Mouse (Mus musculus): Measurements from ENCODE around the gene Aqp2. TPM values are rescaled to one million over a fixed set of nuclear protein-coding genes. Genes with fewer than 3 reads are reported as not detected.

Aqp2 gene
- polyA plus RNA-seq, 1 experiment from 2014 or later, result not detected

DNA sequence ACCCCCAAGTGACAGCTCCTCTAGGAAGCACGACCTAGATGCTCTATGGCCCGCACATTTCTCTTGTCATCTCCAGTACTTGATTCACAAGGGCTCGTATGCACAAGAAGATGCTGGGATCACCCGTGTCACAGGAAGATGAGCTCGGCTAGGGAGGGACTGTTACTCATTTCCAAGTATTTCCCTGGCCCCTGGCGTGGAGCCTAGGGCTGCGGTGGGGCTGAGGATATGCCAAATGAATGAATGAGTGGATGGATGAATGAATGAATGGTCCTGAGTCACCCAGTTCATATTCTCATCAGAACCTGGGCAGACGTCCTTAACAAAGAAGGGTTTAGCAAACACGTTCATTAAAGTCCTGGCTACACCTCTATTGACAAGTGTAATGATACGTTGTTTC, 18.6 kb upstream of the Aqp2 start:
- H3K27ac ChIP-seq (replicated peaks), result no peak overlapping the region
- WGBS, result 81% methylated on average over 10 of the region's 10 CpGs

DNA sequence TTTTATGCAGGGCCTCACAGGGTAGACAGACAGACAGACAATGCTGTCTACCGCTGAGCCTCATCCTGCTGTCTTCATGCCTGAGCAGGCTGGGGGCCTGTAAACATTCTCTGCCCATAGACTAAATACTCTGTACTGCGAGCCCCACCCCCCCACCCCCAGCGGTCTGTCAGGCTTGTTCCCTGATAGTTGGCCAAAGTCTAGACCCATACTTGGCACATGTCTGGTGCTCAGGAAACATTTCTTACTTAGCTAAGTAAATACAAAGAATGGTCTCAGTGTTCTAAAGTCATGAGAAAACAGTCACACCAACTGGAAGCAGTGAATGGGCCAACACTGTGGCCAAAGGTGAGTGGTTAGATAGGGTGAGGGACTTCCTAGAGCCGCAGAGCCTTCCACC, 11.5 kb upstream of the Aqp2 start:
- 75% methylated on average over 4 of the region's 4 CpGs for WGBS
- Histone ChIP-seq H3K36me3 (no peaks in the 10 kb centered on the region), H3K27ac (replicated peaks) (no peak overlapping the region), H3K9ac (no peak overlapping the region), H3K27me3 (no peaks in the 10 kb centered on the region), H3K9me3 (no peaks in the 10 kb centered on the region), H3K4me1 (replicated peaks) (peaks cover 10% of the 10 kb centered on the region; the same call in 1 of the 2 replicates), H3K4me2 (no peak overlapping the region), H3K4me3 (no peak overlapping the region)
- no peak for ATAC-seq (ENCODE audit: low read depth)

More for the DNA sequence above, 18.6 kb upstream of the Aqp2 start:
- H3K4me2 ChIP-seq, result no peak overlapping the region
- no peaks in the 10 kb centered on the region for H3K27me3 ChIP-seq
- no peak overlapping the region for H3K4me3 ChIP-seq
- H3K4me1 ChIP-seq (replicated peaks), result peaks cover 10% of the 10 kb centered on the region; the same call in 1 of the 2 replicates
- H3K36me3 ChIP-seq, result no peaks in the 10 kb centered on the region
- H3K9ac ChIP-seq, result no peak overlapping the region
- no peak for ATAC-seq (ENCODE audit: low read depth)
- H3K9me3 ChIP-seq, result no peaks in the 10 kb centered on the region

DNA sequence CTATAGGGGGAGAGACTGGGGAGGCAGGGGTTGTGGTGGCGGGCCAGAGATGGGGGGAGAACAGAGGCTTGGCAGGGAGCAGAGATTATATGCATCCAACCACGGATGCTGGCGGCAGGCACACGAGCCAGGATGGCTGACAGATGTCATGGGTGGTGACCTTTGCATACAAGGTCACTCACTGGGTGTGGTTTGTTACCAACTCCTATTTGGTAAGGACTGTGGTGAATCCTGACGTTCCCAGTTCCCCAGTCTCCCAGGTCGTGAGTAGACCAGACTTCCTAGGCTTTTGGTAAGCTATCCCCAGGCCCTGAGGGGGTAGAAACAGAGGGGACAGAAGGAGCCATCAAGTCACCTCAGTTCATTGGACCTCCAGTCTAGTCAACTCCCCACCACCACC, 10.2 kb upstream of the Aqp2 start:
- no peak overlapping the region for H3K4me3 ChIP-seq
- no peak for ATAC-seq (ENCODE audit: low read depth)
- 67% methylated on average over 6 of the region's 6 CpGs for WGBS
- no peaks in the 10 kb centered on the region for H3K9me3 ChIP-seq
- H3K4me2 ChIP-seq, result no peak overlapping the region
- H3K27me3 ChIP-seq, result no peaks in the 10 kb centered on the region
- H3K4me1 ChIP-seq (replicated peaks), result peaks cover 10% of the 10 kb centered on the region; the same call in 1 of the 2 replicates
- no peak overlapping the region for H3K27ac ChIP-seq (replicated peaks)
- H3K36me3 ChIP-seq, result no peaks in the 10 kb centered on the region
- H3K9ac ChIP-seq, result no peak overlapping the region

DNA sequence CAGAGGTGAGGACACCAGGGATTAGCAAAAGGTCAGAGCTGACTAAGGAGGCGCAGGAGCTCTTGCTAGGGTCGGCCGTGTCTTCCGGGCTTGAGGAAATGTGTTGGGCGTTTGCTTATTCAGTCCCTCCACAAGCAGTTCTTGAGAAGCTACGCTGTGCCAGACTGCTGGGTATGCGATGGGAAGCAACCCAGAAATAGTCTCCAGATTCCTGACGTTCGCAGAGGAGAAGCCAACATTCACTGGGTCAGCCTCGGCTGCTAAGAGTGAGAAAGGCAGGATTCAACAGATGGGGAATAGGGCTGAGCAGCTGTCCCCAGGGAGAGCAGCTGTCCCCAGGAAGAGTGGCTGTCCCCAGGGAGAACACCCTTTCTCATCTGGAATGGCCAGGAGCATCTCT, 9.7 kb upstream of the Aqp2 start:
- Histone ChIP-seq H3K4me1 (replicated peaks) (peaks cover 6% of the 10 kb centered on the region; the same call in 1 of the 2 replicates), H3K9me3 (no peaks in the 10 kb centered on the region), H3K27ac (replicated peaks) (no peak overlapping the region), H3K27me3 (no peaks in the 10 kb centered on the region), H3K36me3 (no peaks in the 10 kb centered on the region), H3K4me3 (no peak overlapping the region), H3K4me2 (no peak overlapping the region), H3K9ac (no peak overlapping the region)
- ATAC-seq (ENCODE audit: low read depth), result no peak
- 87% methylated on average over 10 of the region's 10 CpGs for WGBS

DNA sequence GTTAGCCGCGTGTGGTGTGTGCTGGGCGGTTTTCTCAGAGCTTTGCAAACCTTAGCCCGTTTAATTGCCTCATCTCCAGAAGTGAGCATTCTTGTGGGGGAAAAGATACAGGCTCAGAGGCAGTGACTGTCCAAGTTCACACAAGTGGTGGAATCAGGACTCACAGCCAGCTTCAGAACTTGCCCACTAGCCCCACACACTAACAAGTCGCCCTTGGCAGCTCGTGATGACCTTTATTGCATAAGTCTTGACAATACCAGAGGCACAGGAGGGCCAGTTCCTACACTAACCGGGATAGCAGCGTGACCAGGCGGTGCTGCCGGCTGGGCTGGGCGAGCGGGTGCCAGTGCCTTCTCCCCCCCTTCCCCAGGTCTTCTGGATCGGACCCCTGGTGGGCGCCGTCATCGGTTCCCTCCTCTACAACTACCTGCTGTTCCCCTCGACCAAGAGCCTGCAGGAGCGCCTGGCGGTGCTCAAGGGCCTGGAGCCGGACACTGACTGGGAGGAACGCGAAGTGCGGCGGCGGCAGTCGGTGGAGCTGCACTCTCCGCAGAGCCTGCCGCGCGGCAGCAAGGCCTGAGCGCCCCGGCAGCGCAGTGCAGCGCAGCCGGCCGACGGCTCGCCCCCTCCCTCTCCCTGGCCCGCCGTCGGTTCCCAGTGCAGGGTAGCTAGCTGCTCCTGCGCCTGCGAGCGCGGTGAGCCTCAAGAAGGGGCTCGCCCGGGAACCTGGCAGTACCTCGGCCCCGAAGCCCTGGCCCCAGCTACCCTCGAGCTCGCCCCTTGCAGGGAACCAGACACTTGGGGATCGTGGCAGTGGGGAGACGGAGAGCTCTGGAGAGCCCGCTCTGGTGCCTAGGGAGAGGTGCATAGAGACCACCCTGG, 4.8 kb downstream of the Aqp2 start:
- no peak overlapping the region for H3K27ac ChIP-seq (replicated peaks)
- WGBS, result 1% methylated on average over 49 of the region's 54 CpGs
- H3K36me3 ChIP-seq, result no peaks in the 10 kb centered on the region
- ATAC-seq (ENCODE audit: low read depth), result peak; percentile 38
- H3K27me3 ChIP-seq, result peaks cover 96% of the 10 kb centered on the region
- no peaks in the 10 kb centered on the region for H3K9me3 ChIP-seq
- H3K4me2 ChIP-seq, result peak overlapping the region; percentile 50
- H3K9ac ChIP-seq, result peak overlapping the region; percentile 51
- H3K4me3 ChIP-seq, result peak overlapping the region; percentile 25
- peaks cover 23% of the 10 kb centered on the region for H3K4me1 ChIP-seq (replicated peaks)

DNA sequence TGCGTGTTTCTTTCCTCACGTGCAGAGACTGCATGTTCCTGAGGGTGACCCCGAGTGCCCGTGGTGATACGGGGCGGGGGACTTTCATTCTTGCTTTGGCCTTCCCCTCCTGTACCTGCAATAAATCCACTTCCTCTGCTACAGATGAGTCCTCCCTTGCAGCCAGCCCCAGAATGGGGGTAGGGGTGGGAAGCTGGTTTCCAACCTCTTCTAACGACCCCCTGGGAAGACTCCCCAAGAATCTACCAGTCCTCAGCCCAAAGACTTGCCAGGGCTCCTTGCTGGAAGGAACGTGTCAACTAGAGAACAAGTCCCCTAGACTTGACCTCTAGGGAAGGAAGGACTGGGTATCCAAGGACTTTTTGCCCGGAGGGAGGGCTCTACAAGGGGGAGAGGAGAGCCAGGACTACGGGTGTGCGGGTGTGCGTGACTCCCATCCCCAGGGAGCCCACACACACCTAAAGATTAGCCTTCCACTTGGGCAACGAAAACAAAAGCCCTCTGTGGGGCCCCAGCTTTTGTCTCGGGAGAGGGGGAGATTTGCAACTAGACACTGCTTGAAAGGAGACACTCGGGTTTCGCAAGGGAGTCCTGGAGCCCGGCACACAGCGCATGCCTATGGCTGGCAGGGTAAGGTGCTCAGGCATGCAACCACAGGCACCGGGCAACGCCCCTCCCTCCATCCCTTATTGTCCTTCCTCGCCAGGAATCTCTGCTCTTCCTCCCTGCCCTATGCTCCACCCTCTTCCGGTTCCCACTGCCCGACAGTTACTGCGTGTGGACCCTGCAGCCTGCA, 5.8 kb downstream of the Aqp2 start:
- Histone ChIP-seq H3K27ac (replicated peaks) (no peak overlapping the region), H3K4me1 (replicated peaks) (peaks cover 23% of the 10 kb centered on the region), H3K9ac (peak overlapping the region; percentile 43), H3K4me3 (peak overlapping the region; percentile 25), H3K36me3 (no peaks in the 10 kb centered on the region), H3K4me2 (peak overlapping the region; percentile 50), H3K27me3 (peaks cover 100% of the 10 kb centered on the region), H3K9me3 (no peaks in the 10 kb centered on the region)
- ATAC-seq (ENCODE audit: low read depth), result peak; percentile 10; the same call in 1 of the 2 replicates
- WGBS, result 1% methylated on average over 23 of the region's 24 CpGs

DNA sequence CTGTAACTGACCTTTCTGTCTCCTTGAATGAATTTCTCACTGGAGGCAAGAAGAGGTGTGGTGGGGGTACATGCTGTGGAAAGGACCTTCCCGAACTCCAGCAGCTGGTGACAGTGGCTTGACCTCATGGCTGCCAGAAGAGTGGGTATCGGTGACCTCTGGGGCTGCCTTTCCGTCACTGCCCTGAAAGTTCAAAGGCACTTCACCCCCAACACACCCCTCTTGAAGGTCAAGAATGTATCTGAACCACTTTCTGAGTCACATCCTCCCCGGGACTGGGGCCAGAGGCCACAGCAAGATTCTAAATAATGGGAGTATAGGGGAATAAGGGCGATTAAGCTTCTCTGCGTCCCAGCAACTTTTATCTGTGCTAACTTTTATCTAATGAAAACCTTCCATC, 6.9 kb downstream of the Aqp2 start:
- peaks cover 27% of the 10 kb centered on the region for H3K4me1 ChIP-seq (replicated peaks)
- no peaks in the 10 kb centered on the region for H3K9me3 ChIP-seq
- ATAC-seq (ENCODE audit: low read depth), result no peak
- no peak overlapping the region for H3K4me3 ChIP-seq
- H3K27ac ChIP-seq (replicated peaks), result no peak overlapping the region
- no peaks in the 10 kb centered on the region for H3K36me3 ChIP-seq
- H3K9ac ChIP-seq, result no peak overlapping the region
- no peak overlapping the region for H3K4me2 ChIP-seq
- H3K27me3 ChIP-seq, result peaks cover 100% of the 10 kb centered on the region
- WGBS, result 77% methylated on average over 6 of the region's 6 CpGs

DNA sequence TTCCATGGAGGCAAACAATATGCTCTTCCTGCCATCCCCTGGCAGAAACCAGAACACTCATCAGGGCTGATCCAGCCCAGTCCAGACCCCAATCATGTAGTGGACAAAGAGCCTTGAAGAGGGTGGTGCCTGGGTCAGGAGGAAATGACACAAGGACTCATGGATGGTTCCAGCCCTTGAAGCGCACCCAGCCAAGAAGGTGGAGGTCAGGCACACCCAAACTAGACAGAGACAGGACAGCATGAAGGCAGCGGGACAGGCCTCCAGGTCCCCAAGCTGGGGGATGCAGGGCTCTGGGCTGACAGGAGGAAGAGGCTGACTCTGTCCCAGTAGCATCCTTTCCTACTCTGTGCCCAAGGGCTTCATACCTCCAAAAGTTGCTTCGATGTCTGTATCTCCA, 7.7 kb downstream of the Aqp2 start:
- WGBS, result 82% methylated on average over 3 of the region's 3 CpGs
- Histone ChIP-seq H3K4me1 (replicated peaks) (peaks cover 33% of the 10 kb centered on the region), H3K4me3 (no peak overlapping the region), H3K9ac (no peak overlapping the region), H3K27me3 (peaks cover 100% of the 10 kb centered on the region), H3K27ac (replicated peaks) (no peak overlapping the region), H3K36me3 (no peaks in the 10 kb centered on the region), H3K9me3 (no peaks in the 10 kb centered on the region), H3K4me2 (no peak overlapping the region)
- no peak for ATAC-seq (ENCODE audit: low read depth)

DNA sequence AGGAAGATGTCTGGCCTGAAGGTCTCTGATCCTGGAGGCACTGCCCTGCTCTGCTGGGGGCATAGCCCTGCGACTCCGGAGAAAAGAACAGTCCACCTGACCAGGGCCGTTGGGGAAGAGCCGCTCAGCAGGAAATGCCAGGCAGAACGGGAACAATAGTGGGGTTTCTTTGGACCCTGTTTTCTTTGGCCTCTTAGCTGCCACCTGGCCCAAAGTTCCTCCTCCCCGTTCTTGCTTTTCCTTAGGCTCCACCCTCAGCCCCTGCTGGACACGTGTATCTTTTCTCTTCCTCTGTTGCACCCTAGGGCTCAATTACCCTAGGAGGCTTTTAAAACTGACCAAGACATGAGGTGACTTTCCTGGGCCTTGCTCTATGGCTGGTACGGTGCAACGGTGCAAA, 10.4 kb downstream of the Aqp2 start:
- H3K27ac ChIP-seq (replicated peaks), result no peak overlapping the region
- H3K4me1 ChIP-seq (replicated peaks), result peaks cover 19% of the 10 kb centered on the region
- no peaks in the 10 kb centered on the region for H3K36me3 ChIP-seq
- WGBS, result under 1% methylated on average over 9 of the region's 9 CpGs
- no peaks in the 10 kb centered on the region for H3K9me3 ChIP-seq
- no peak overlapping the region for H3K4me3 ChIP-seq
- no peak overlapping the region for H3K9ac ChIP-seq
- no peak overlapping the region for H3K4me2 ChIP-seq
- peaks cover 100% of the 10 kb centered on the region for H3K27me3 ChIP-seq
- no peak for ATAC-seq (ENCODE audit: low read depth)

DNA sequence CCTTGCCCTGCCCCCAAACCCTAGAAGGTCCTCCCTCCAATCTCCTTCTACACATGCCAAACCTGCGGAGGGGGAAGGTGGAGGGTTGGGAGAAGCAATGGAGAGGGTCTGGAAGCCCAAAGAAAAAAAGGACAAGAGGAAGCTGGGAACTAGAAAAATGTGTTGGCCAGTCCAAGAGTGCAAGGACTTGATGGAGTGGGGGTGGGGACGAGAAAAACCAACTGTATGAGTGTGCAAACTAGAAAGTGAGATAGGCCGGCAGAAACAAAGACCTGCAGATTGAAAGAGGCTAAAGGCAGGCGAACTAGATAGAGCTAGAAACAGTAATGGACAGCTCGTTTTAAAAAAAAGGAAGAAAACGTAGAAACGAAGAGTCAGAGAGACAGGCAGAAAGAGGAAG, 10.8 kb downstream of the Aqp2 start:
- H3K9ac ChIP-seq, result no peak overlapping the region
- no peak for ATAC-seq (ENCODE audit: low read depth)
- H3K9me3 ChIP-seq, result no peaks in the 10 kb centered on the region
- no peak overlapping the region for H3K27ac ChIP-seq (replicated peaks)
- WGBS, result 19% methylated on average over 7 of the region's 7 CpGs
- no peak overlapping the region for H3K4me3 ChIP-seq
- no peaks in the 10 kb centered on the region for H3K36me3 ChIP-seq
- peaks cover 14% of the 10 kb centered on the region for H3K4me1 ChIP-seq (replicated peaks)
- no peak overlapping the region for H3K4me2 ChIP-seq
- peaks cover 100% of the 10 kb centered on the region for H3K27me3 ChIP-seq

DNA sequence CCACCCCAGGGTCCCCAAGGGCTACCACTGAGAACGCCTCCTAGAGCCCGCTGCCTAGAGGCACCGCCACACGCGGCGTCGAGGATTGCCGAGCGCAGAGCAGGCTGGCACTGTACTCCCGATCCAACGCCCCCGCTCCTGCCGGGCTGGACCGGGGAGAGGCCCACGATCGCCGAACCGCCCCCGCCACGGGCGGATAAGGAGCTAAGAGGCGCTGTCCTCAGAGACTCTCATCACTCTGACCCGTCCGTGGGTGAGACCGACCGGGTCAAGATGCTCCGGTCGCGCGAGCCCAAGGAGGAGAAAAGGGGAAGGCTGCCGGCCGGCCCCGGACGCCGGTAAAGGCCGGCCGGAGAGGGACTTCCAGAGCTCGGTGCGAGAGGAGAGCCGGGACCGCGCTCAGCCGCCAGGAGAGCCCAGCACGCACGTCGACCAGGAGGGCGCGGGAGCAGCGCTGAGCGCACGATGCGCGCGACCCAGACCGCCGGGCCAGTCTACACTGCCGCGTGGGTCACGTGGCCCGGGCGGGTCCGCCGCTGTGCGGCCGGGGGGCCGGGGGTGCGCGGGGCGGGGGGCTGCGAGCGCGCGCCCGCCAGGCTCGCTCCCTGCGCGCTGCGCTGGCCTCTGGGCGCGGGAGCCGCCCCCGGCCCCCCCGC, 11.7 kb downstream of the Aqp2 start, which contains the start of gene Aqp5:
Aqp5 (plus strand) TSS at position 354 of the 656 bp plus-strand sequence.
- peak within 1 kb of the TSS; percentile 43 for H3K4me3 ChIP-seq
- H3K36me3 ChIP-seq, result no peaks in the 10 kb centered on the region
- WGBS, result under 1% methylated on average over 51 of the region's 83 CpGs
- H3K27ac ChIP-seq (replicated peaks), result no peak within 1 kb of the TSS
- H3K27me3 ChIP-seq, result peaks cover 100% of the 10 kb centered on the region
- H3K4me1 ChIP-seq (replicated peaks), result peaks cover 10% of the 10 kb centered on the region
- H3K9me3 ChIP-seq, result no peaks in the 10 kb centered on the region
- ATAC-seq (ENCODE audit: low read depth), result peak; percentile 77; the same call in 1 of the 2 replicates
- H3K4me2 ChIP-seq, result peak within 1 kb of the TSS; percentile 63
- H3K9ac ChIP-seq, result peak within 1 kb of the TSS; percentile 64

DNA sequence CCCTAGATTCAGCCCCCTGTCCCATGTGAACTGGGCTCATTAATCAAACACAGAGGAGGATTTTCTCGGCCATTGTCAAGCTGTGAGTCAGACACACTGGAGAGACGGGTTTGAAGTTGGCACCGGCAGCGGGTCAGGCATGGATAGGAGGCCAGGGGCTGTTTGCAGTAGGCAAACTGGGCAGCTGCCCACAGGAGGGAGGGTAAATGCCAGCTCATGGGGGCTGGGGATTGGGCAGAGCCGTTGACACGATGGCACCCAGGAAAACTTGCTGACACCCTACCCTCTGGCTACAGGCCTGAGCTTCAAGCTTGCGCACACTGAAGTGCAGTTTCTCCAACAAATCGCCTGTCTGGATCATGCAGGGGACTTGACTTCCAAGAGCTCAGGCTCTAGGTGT, 13.3 kb downstream of the Aqp2 start:
- Histone ChIP-seq H3K4me1 (replicated peaks) (peaks cover 20% of the 10 kb centered on the region), H3K9ac (no peak overlapping the region), H3K27me3 (peaks cover 87% of the 10 kb centered on the region), H3K36me3 (no peaks in the 10 kb centered on the region), H3K4me3 (no peak overlapping the region), H3K9me3 (no peaks in the 10 kb centered on the region), H3K4me2 (no peak overlapping the region), H3K27ac (replicated peaks) (no peak overlapping the region)
- no peak for ATAC-seq (ENCODE audit: low read depth)
- 67% methylated on average over 8 of the region's 8 CpGs for WGBS

Data from neural tube, embryonic 13.5 days (tissue).